Mouse (Mus musculus) neural tube, embryonic 13.5 days (tissue): Measurements from ENCODE around the gene Ttll5. TPM values are rescaled to one million over a fixed set of nuclear protein-coding genes. Genes with fewer than 3 reads are reported as not detected.

ENCODE experiments used
- ATAC-seq: fragments of 200-750 bp; cut with Nextera tagmentation; 2 replicates; pipeline ENCODE4 v1.8.0; 2017; ENCODE audit warnings: low read depth, mild to moderate bottlenecking, moderate TSS enrichment, moderate library complexity
- H3K27ac ChIP-seq: fragments of 300-500 bp; sonication (generic); replicated peaks from 2 replicates; pipeline ENCODE4 v1.5.1; 2015; ENCODE audit warnings: moderate library complexity, mild to moderate bottlenecking, inconsistent platforms
- H3K27me3 ChIP-seq: fragments of 300-500 bp; sonication (generic); 2 replicates; pipeline ENCODE4 v1.6.1; 2015; ENCODE audit warnings: mild to moderate bottlenecking, inconsistent platforms
- H3K36me3 ChIP-seq: fragments of 300-500 bp; sonication (generic); 2 replicates; pipeline ENCODE4 v1.6.1; 2015; ENCODE audit warnings: mild to moderate bottlenecking, inconsistent platforms
- H3K4me1 ChIP-seq: fragments of 300-500 bp; sonication (generic); replicated peaks from 2 replicates; pipeline ENCODE4 v1.6.1; 2015; ENCODE audit warnings: inconsistent platforms
- H3K4me2 ChIP-seq: fragments of 300-500 bp; sonication (generic); 2 replicates; pipeline ENCODE4 v1.6.1; 2015; ENCODE audit warnings: inconsistent platforms, mild to moderate bottlenecking, moderate library complexity
- H3K4me3 ChIP-seq: fragments of 300-500 bp; sonication (generic); 2 replicates; pipeline ENCODE4 v1.5.1; 2015; ENCODE audit warnings: mild to moderate bottlenecking, inconsistent platforms
- H3K9ac ChIP-seq: fragments of 300-500 bp; sonication (generic); 2 replicates; pipeline ENCODE4 v1.6.1; 2015; ENCODE audit warnings: moderate library complexity, mild to moderate bottlenecking, inconsistent platforms
- H3K9me3 ChIP-seq: fragments of 300-500 bp; sonication (generic); 2 replicates; pipeline ENCODE4 v1.6.1; 2016; ENCODE audit warnings: inconsistent platforms
- WGBS: fragments of 180-500 bp; shearing (Covaris S2); methylation state at CpG from one replicate; pipeline ENCODE4 v1.1.7; 2015; 5-methylcytosine and 5-hydroxymethylcytosine counted together
- polyA plus RNA-seq: library from polyadenylated mRNA; unstranded; fragments of >200 nt; fragmentation: Nextera tagmentation; extraction: Ambion mirVana; gene quantifications from 2 replicates; pipeline ENCODE4 v1.2.1, GENCODE M21; 2015

The Ttll5 gene
- polyA plus RNA-seq: 14.3 and 15.1 TPM in 2 replicates

GRCm38 (mm10) chr12:85824438-85825264 is at the start of gene Ttll5, which contains the start of gene Erg28:
TSS of gene Ttll5 (plus strand) at chr12:85824659.
TSS of gene Erg28 (minus strand) at chr12:85824550.
- peak; percentile 99 for ATAC-seq
- Histone ChIP-seq H3K4me2 (peak within 1 kb of the TSS; percentile 84), H3K27me3 (no peaks in the 10 kb centered on the region), H3K27ac (peak within 1 kb of the TSS; percentile 89), H3K36me3 (peaks cover 36% of the 10 kb centered on the region), H3K4me3 (peak within 1 kb of the TSS; percentile 81), H3K9me3 (no peaks in the 10 kb centered on the region), H3K9ac (peak within 1 kb of the TSS; percentile 81), H3K4me1 (peaks cover 32% of the 10 kb centered on the region)
- WGBS: under 1% methylated on average over 67 of the region's 67 CpGs

GRCm38 (mm10) chr12:85778962-85779361 is 45.5 kb upstream of the Ttll5 start:
- H3K9me3 ChIP-seq: no peaks in the 10 kb centered on the region; the same call in 1 of the 2 replicates
- H3K9ac ChIP-seq: no peak overlapping the region
- H3K4me3 ChIP-seq: no peak overlapping the region
- no peaks in the 10 kb centered on the region for H3K36me3 ChIP-seq
- no peaks in the 10 kb centered on the region for H3K4me1 ChIP-seq
- no peaks in the 10 kb centered on the region for H3K27me3 ChIP-seq
- H3K27ac ChIP-seq: no peak overlapping the region
- WGBS: 90% methylated on average over 3 of the region's 3 CpGs
- no peak for ATAC-seq
- H3K4me2 ChIP-seq: no peak overlapping the region

GRCm38 (mm10) chr12:85779707-85780106 is 44.8 kb upstream of the Ttll5 start:
- H3K27me3 ChIP-seq: no peaks in the 10 kb centered on the region
- no peak overlapping the region for H3K27ac ChIP-seq
- no peaks in the 10 kb centered on the region for H3K36me3 ChIP-seq
- WGBS: 95% methylated on average over 5 of the region's 5 CpGs
- H3K9ac ChIP-seq: no peak overlapping the region
- no peaks in the 10 kb centered on the region for H3K9me3 ChIP-seq
- H3K4me1 ChIP-seq: no peaks in the 10 kb centered on the region
- no peak overlapping the region for H3K4me2 ChIP-seq
- H3K4me3 ChIP-seq: no peak overlapping the region
- ATAC-seq: no peak

- Histone ChIP-seq H3K27me3 (no peaks in the 10 kb centered on the region), H3K4me1 (no peaks in the 10 kb centered on the region), H3K4me2 (no peak overlapping the region), H3K9ac (no peak overlapping the region), H3K4me3 (no peak overlapping the region), H3K36me3 (no peaks in the 10 kb centered on the region), H3K27ac (no peak overlapping the region), H3K9me3 (no peaks in the 10 kb centered on the region)
- no peak for ATAC-seq
- WGBS: 88% methylated on average over 3 of the region's 3 CpGs
Observed at GRCm38 (mm10) chr12:85781606-85782005, 42.9 kb upstream of the Ttll5 start.

GRCm38 (mm10) chr12:85784916-85785815 is 39.3 kb upstream of the Ttll5 start:
- no peak overlapping the region for H3K4me2 ChIP-seq
- 58% methylated on average over 19 of the region's 19 CpGs for whole genome bisulfite sequencing

GRCm38 (mm10) chr12:85792158-85792557 is 32.3 kb upstream of the Ttll5 start:
- Histone ChIP-seq H3K9me3 (no peaks in the 10 kb centered on the region), H3K4me3 (no peak overlapping the region), H3K27me3 (no peaks in the 10 kb centered on the region), H3K9ac (no peak overlapping the region), H3K4me1 (no peaks in the 10 kb centered on the region), H3K36me3 (no peaks in the 10 kb centered on the region), H3K27ac (no peak overlapping the region), H3K4me2 (no peak overlapping the region)
- 84% methylated on average over 4 of the region's 4 CpGs for WGBS
- ATAC-seq: no peak

More at GRCm38 (mm10) chr12:85784916-85785815, 39.3 kb upstream of the Ttll5 start:
- no peak for ATAC-seq
- no peaks in the 10 kb centered on the region for H3K27me3 ChIP-seq
- H3K4me1 ChIP-seq: no peaks in the 10 kb centered on the region
- H3K36me3 ChIP-seq: no peaks in the 10 kb centered on the region
- H3K27ac ChIP-seq: no peak overlapping the region
- H3K9ac ChIP-seq: no peak overlapping the region
- no peak overlapping the region for H3K4me3 ChIP-seq
- no peaks in the 10 kb centered on the region for H3K9me3 ChIP-seq

- Histone ChIP-seq H3K9ac (no peak overlapping the region), H3K4me3 (no peak overlapping the region), H3K4me1 (no peaks in the 10 kb centered on the region), H3K9me3 (no peaks in the 10 kb centered on the region), H3K4me2 (no peak overlapping the region), H3K36me3 (no peaks in the 10 kb centered on the region), H3K27me3 (no peaks in the 10 kb centered on the region), H3K27ac (no peak overlapping the region)
- 72% methylated on average over 6 of the region's 6 CpGs for WGBS
- no peak for ATAC-seq
Observed at GRCm38 (mm10) chr12:85792821-85793346, 31.6 kb upstream of the Ttll5 start.

- no peaks in the 10 kb centered on the region for H3K27me3 ChIP-seq
- H3K27ac ChIP-seq: no peak overlapping the region
- H3K9ac ChIP-seq: no peak overlapping the region
- no peaks in the 10 kb centered on the region for H3K4me1 ChIP-seq
- no peaks in the 10 kb centered on the region for H3K36me3 ChIP-seq
- WGBS: 82% methylated on average over 2 of the region's 2 CpGs
- H3K9me3 ChIP-seq: no peaks in the 10 kb centered on the region
- ATAC-seq: no peak
- H3K4me2 ChIP-seq: no peak overlapping the region
- H3K4me3 ChIP-seq: no peak overlapping the region
Observed at GRCm38 (mm10) chr12:85794094-85794493, 30.4 kb upstream of the Ttll5 start.

GRCm38 (mm10) chr12:85795551-85795950 is 28.9 kb upstream of the Ttll5 start:
- WGBS: 88% methylated on average over 1 of the region's 1 CpGs
- H3K27ac ChIP-seq: no peak overlapping the region
- H3K4me2 ChIP-seq: no peak overlapping the region
- no peak overlapping the region for H3K4me3 ChIP-seq
- H3K4me1 ChIP-seq: no peaks in the 10 kb centered on the region
- H3K36me3 ChIP-seq: no peaks in the 10 kb centered on the region
- no peak overlapping the region for H3K9ac ChIP-seq
- no peaks in the 10 kb centered on the region for H3K9me3 ChIP-seq
- no peaks in the 10 kb centered on the region for H3K27me3 ChIP-seq
- ATAC-seq: no peak

GRCm38 (mm10) chr12:85800031-85800430 is 24.4 kb upstream of the Ttll5 start:
- no peak overlapping the region for H3K4me3 ChIP-seq
- no peaks in the 10 kb centered on the region for H3K36me3 ChIP-seq
- no peaks in the 10 kb centered on the region for H3K4me1 ChIP-seq
- no peak for ATAC-seq
- H3K27me3 ChIP-seq: no peaks in the 10 kb centered on the region
- no peak overlapping the region for H3K4me2 ChIP-seq
- no peak overlapping the region for H3K27ac ChIP-seq
- no peaks in the 10 kb centered on the region for H3K9me3 ChIP-seq
- H3K9ac ChIP-seq: no peak overlapping the region
- WGBS: 50% methylated on average over 9 of the region's 9 CpGs

GRCm38 (mm10) chr12:85809726-85810125 is 14.7 kb upstream of the Ttll5 start:
- WGBS: 71% methylated on average over 6 of the region's 6 CpGs
- no peaks in the 10 kb centered on the region for H3K27me3 ChIP-seq
- peaks cover 32% of the 10 kb centered on the region for H3K36me3 ChIP-seq
- no peak for ATAC-seq
- no peak overlapping the region for H3K27ac ChIP-seq
- no peak overlapping the region for H3K9ac ChIP-seq
- H3K4me1 ChIP-seq: no peaks in the 10 kb centered on the region
- no peak overlapping the region for H3K4me3 ChIP-seq
- H3K4me2 ChIP-seq: no peak overlapping the region
- no peaks in the 10 kb centered on the region for H3K9me3 ChIP-seq

GRCm38 (mm10) chr12:85810959-85811358 is 13.5 kb upstream of the Ttll5 start:
- Histone ChIP-seq H3K4me3 (no peak overlapping the region), H3K4me1 (no peaks in the 10 kb centered on the region), H3K36me3 (peaks cover 43% of the 10 kb centered on the region), H3K27me3 (no peaks in the 10 kb centered on the region), H3K9ac (no peak overlapping the region), H3K9me3 (no peaks in the 10 kb centered on the region), H3K27ac (no peak overlapping the region), H3K4me2 (no peak overlapping the region)
- no peak for ATAC-seq
